Mouse (Mus musculus): ENCODE data around the gene Msx1. TPM values are rescaled to one million over a fixed set of nuclear protein-coding genes. Genes with fewer than 3 reads are reported as not detected.

Msx1 gene
- polyA plus RNA-seq, 1 experiment from 2014 or later = 55.2 TPM

DNA sequence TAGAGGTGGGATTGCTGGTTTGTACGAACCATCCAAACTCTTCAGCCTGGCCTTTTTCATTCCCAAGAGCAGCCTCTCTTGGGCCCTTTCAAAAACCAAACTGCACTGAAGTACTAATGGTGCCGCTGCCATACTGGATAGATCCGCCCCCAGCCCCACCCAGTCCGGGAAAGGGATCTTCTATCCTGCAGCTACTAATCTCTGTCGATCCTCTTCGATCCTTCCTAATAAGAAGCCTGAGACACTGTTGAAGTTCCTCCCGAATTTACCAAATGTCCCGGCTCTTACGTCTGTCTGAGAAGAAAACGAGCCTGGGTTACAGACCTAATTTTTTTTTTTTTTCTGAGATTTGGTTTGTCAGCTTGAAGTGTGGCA lies 4.9 kb upstream of the Msx1 start:
- no peaks in the 10 kb centered on the region for H3K9me3 ChIP-seq (ENCODE audit: control insufficient read depth, low read length)
- no peak for DNase-seq (ENCODE audit: low spot score)
- no peak overlapping the region for H3K27ac ChIP-seq (ENCODE audit: low read depth, low read length)
- no peak overlapping the region for H3K4me3 ChIP-seq (ENCODE audit: low read depth, low read length)
- H3K4me2 ChIP-seq (ENCODE audit: low read depth) = no peak overlapping the region
- 1% methylated on average over 10 of the region's 10 CpGs for WGBS
- H3K4me1 ChIP-seq (ENCODE audit: control insufficient read depth, insufficient read depth, low read length) = peaks cover 21% of the 10 kb centered on the region
- H3K9ac ChIP-seq (ENCODE audit: low read length) = no peak overlapping the region
- no peak for ATAC-seq (ENCODE audit: insufficient read depth, low FRiP score, low TSS enrichment)
- H3K27me3 ChIP-seq (ENCODE audit: control insufficient read depth, insufficient read depth, low read length) = peaks cover 94% of the 10 kb centered on the region
- no peaks in the 10 kb centered on the region for H3K36me3 ChIP-seq (ENCODE audit: control insufficient read depth, insufficient read depth, low read length)

DNA sequence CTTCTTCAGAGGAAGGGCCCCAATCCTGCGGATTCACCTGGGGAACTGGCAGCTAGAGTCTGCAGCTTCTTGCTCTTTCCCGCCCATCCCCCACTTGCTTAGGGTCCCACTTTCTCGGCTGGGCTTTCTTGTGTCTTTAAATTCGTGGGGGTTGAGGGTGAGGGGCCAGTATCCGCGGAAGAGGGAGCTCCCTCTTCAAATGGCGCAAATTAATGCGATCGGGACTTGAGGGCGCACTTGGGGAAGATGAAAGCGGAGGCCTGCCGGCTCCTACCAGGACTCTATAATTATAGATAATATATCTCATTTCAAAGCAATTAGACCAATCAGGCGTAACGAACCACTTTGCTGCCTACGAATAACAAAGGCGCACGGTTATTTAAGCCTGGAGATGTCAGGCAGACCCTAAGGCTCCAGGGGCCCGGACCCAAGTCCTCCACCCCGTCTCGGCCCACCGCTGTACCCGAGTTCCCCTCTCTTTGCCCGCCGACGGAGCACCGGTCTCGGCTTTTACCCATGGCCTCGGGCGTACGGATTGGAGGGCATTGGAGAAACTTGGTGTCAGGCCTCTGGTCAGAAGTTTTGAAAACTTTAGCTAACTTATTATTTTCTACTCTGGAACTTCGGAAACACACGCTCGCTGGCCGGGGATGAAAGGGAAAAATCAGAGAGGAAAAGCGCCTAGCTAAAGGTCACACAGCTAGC lies 4.4 kb upstream of the Msx1 start:
- H3K9me3 ChIP-seq (ENCODE audit: control insufficient read depth, low read length) = no peaks in the 10 kb centered on the region
- peaks cover 24% of the 10 kb centered on the region for H3K4me1 ChIP-seq (ENCODE audit: control insufficient read depth, insufficient read depth, low read length)
- no peak overlapping the region for H3K27ac ChIP-seq (ENCODE audit: low read depth, low read length)
- H3K36me3 ChIP-seq (ENCODE audit: control insufficient read depth, insufficient read depth, low read length) = no peaks in the 10 kb centered on the region
- H3K4me3 ChIP-seq (ENCODE audit: low read depth, low read length) = no peak overlapping the region
- ATAC-seq (ENCODE audit: insufficient read depth, low FRiP score, low TSS enrichment) (no peak), DNase-seq (ENCODE audit: low spot score) (peak; percentile 62)
- H3K9ac ChIP-seq (ENCODE audit: low read length) = no peak overlapping the region
- peaks cover 94% of the 10 kb centered on the region for H3K27me3 ChIP-seq (ENCODE audit: control insufficient read depth, insufficient read depth, low read length)
- peak overlapping the region; percentile 38 for H3K4me2 ChIP-seq (ENCODE audit: low read depth)
- WGBS = 2% methylated on average over 35 of the region's 35 CpGs

DNA sequence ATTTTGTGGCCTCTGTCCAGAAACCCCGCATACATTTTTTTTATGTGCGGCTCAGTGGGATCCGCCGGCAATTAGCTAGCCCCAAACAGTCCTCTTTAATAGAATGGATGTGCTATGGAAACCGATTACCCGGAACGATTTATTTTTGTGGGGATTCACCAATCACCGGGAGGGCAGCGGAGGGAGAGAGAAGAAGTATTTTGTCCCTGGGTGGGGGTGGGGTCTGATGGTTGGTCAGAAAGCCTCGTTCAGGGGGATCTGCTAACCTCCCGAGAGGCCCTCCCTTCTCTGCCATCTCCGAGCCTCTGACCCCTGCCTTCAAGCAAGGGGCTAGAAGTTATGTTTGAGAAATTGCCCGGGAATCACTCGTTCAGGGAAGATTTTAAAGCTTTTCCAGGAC lies 3.6 kb upstream of the Msx1 start:
- Histone ChIP-seq H3K4me3 (ENCODE audit: low read depth, low read length) (no peak overlapping the region), H3K4me1 (ENCODE audit: control insufficient read depth, insufficient read depth, low read length) (peaks cover 24% of the 10 kb centered on the region), H3K4me2 (ENCODE audit: low read depth) (peak overlapping the region; percentile 38)

DNA sequence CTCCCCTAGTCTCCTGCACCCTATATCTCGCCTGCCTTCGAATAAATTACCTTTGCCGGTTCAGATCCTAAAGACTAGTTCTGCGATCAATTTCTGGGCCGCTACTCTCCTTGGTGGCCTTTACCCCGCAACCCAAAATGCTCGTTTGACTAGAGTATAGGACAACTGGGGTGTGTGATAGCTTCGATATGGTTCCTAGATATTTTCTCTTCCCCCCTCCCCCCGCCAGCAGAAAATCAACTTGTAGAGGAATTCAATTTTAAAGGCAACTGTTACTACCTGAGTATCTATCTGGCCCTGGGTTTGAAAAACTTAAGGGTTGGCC lies 3.2 kb upstream of the Msx1 start:
- DNase-seq (ENCODE audit: low spot score) (no peak), ATAC-seq (ENCODE audit: insufficient read depth, low FRiP score, low TSS enrichment) (no peak)
- H3K9ac ChIP-seq (ENCODE audit: low read length) = no peak overlapping the region
- H3K27ac ChIP-seq (ENCODE audit: low read depth, low read length) = no peak overlapping the region
- no peaks in the 10 kb centered on the region for H3K36me3 ChIP-seq (ENCODE audit: control insufficient read depth, insufficient read depth, low read length)
- H3K27me3 ChIP-seq (ENCODE audit: control insufficient read depth, insufficient read depth, low read length) = peaks cover 94% of the 10 kb centered on the region
- H3K4me1 ChIP-seq (ENCODE audit: control insufficient read depth, insufficient read depth, low read length) = peaks cover 24% of the 10 kb centered on the region
- H3K4me2 ChIP-seq (ENCODE audit: low read depth) = peak overlapping the region; percentile 38
- WGBS = 0% methylated on average over 9 of the region's 9 CpGs
- H3K9me3 ChIP-seq (ENCODE audit: control insufficient read depth, low read length) = no peaks in the 10 kb centered on the region
- H3K4me3 ChIP-seq (ENCODE audit: low read depth, low read length) = no peak overlapping the region; the same call in 1 of the 2 replicates

More for the DNA sequence above, 3.6 kb upstream of the Msx1 start:
- ATAC-seq (ENCODE audit: insufficient read depth, low FRiP score, low TSS enrichment) (no peak), DNase-seq (ENCODE audit: low spot score) (peak; percentile 71)
- Histone ChIP-seq H3K27ac (ENCODE audit: low read depth, low read length) (no peak overlapping the region), H3K9ac (ENCODE audit: low read length) (no peak overlapping the region), H3K36me3 (ENCODE audit: control insufficient read depth, insufficient read depth, low read length) (no peaks in the 10 kb centered on the region), H3K9me3 (ENCODE audit: control insufficient read depth, low read length) (no peaks in the 10 kb centered on the region), H3K27me3 (ENCODE audit: control insufficient read depth, insufficient read depth, low read length) (peaks cover 94% of the 10 kb centered on the region)
- 0% methylated on average over 14 of the region's 14 CpGs for WGBS

DNA sequence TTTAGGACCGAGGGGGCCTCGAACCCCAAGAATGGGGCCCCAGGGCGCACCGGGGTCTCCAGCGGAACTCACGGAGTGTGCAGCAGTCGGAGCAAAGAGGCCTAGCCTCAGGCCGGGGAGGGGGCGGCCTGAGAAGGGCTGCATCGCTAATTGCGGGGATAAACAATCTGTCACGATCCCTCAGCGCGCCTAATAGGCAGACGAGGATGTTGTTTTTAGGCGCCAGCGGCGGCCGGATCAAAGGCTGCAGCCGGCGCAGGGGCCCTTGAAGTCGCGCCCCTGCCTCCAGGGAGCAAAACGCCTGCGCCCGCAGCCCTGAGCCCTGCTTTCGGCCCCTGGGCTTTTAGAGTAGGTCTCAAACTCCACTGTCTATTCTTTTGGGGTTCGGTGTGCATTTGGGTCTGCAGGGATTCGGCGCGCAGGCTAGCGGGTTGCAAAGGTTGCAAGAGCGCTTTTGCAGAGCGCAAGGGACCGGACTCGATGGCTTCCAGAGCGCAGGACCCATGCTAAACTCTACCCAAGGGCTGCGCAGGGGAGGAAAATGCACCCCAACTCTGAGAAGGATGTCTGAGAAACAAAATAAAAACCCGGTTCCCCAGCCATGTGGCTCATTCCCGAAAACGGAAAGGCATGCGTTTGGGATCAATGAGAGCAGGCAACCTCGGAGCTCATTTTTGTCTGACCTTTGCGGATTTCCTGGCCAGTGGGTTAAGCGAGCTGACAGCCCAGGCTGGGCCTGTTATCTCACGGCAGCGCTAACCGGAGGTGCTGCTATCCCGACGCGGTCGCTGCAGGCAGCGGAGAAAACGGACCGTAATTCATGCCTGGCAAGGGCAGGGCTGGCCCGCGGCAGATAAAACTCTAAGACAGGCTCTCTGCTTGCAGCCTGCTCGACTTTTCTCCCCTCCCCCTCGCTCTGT lies 2.6 kb upstream of the Msx1 start:
- Histone ChIP-seq H3K9me3 (ENCODE audit: control insufficient read depth, low read length) (no peaks in the 10 kb centered on the region), H3K4me1 (ENCODE audit: control insufficient read depth, insufficient read depth, low read length) (peaks cover 24% of the 10 kb centered on the region), H3K9ac (ENCODE audit: low read length) (no peak overlapping the region), H3K4me3 (ENCODE audit: low read depth, low read length) (peak overlapping the region; percentile 4; the same call in 1 of the 2 replicates), H3K4me2 (ENCODE audit: low read depth) (peak overlapping the region; percentile 38), H3K27ac (ENCODE audit: low read depth, low read length) (no peak overlapping the region), H3K27me3 (ENCODE audit: control insufficient read depth, insufficient read depth, low read length) (peaks cover 94% of the 10 kb centered on the region), H3K36me3 (ENCODE audit: control insufficient read depth, insufficient read depth, low read length) (no peaks in the 10 kb centered on the region)
- DNase-seq (ENCODE audit: low spot score) (peak; percentile 76), ATAC-seq (ENCODE audit: insufficient read depth, low FRiP score, low TSS enrichment) (0 out of 2 replicates have a peak, but pooled peaks have one; percentile 18)
- under 1% methylated on average over 59 of the region's 59 CpGs for WGBS

DNA sequence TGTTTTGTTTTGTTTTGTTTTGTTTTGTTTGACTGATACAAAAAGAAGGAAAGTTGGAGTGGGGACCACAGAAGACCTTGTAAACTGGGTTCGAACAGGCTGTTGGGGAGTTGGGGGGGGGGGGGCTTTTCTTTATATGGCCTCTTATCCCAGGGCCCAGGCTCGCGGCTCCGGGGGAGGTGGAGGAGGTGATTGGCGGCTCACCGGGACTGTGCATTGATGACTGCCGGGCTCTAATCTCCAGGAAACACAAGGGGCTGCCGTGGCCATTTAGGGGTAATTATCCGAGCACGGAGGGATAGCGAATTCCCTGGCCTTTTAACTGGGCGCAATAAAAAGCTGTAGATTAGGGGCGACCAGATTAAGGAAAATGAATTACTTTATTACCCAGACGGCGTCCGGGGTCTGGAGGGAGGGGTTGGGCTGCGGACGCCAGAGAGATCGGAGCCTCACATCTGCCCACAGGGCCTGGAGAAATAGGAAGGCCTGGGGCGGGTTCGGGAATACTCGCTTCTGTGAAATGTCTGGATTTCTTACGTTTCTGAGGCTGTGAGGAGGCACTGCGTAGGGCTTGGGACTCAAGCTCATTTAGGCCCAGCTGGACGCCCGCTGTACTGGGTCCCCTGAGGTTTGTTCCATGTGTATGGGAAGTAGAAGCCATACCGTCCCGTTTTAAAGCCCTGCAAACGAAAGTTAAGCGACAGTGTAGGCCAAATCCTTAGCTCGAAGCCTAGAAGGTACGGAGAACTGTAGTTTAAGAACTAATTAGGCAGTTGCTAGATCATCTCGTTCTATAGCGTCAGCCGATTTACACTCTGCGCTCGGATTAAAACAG lies 1.4 kb upstream of the Msx1 start:
- Histone ChIP-seq H3K27ac (ENCODE audit: low read depth, low read length) (0 out of 2 replicates have a peak overlapping the region, but pooled peaks have one; percentile 44), H3K4me2 (ENCODE audit: low read depth) (peak overlapping the region; percentile 28), H3K9me3 (ENCODE audit: control insufficient read depth, low read length) (no peaks in the 10 kb centered on the region), H3K9ac (ENCODE audit: low read length) (no peak overlapping the region), H3K4me1 (ENCODE audit: control insufficient read depth, insufficient read depth, low read length) (peaks cover 24% of the 10 kb centered on the region), H3K36me3 (ENCODE audit: control insufficient read depth, insufficient read depth, low read length) (no peaks in the 10 kb centered on the region), H3K27me3 (ENCODE audit: control insufficient read depth, insufficient read depth, low read length) (peaks cover 91% of the 10 kb centered on the region), H3K4me3 (ENCODE audit: low read depth, low read length) (no peak overlapping the region)
- ATAC-seq (ENCODE audit: insufficient read depth, low FRiP score, low TSS enrichment) (no peak), DNase-seq (ENCODE audit: low spot score) (peak; percentile 62)
- WGBS = 1% methylated on average over 37 of the region's 37 CpGs

DNA sequence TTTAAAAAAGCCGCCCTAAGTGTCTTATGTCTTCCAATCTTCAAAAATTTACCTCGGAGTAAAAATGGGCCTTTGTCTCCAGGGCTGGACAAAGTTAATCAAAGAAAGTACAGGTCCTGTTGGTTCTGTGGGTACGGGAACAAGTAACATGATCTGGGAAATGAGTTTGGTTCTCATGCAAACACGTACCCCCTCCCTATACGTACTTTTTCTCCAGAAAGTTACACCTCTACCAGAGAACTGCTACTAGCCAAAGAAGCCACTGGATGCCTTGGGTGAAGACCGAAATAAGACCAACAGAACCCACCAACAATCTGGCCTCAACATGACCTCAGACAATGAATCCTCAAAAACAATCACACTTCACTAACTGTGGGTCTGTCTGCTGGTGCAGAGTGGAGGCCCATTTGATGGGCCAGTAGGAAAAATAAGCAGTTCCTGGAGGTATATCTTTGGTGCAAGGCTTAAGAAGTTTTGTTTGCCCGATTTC lies 773 bp upstream of the Msx1 start:
- Histone ChIP-seq H3K4me3 (ENCODE audit: low read depth, low read length) (no peak overlapping the region), H3K4me1 (ENCODE audit: control insufficient read depth, insufficient read depth, low read length) (peaks cover 24% of the 10 kb centered on the region), H3K4me2 (ENCODE audit: low read depth) (no peak overlapping the region), H3K27me3 (ENCODE audit: control insufficient read depth, insufficient read depth, low read length) (peaks cover 89% of the 10 kb centered on the region), H3K27ac (ENCODE audit: low read depth, low read length) (no peak overlapping the region), H3K9ac (ENCODE audit: low read length) (no peak overlapping the region), H3K9me3 (ENCODE audit: control insufficient read depth, low read length) (no peaks in the 10 kb centered on the region), H3K36me3 (ENCODE audit: control insufficient read depth, insufficient read depth, low read length) (no peaks in the 10 kb centered on the region)
- WGBS = 6% methylated on average over 7 of the region's 7 CpGs
- no peak for DNase-seq (ENCODE audit: low spot score)
- no peak for ATAC-seq (ENCODE audit: insufficient read depth, low FRiP score, low TSS enrichment)

DNA sequence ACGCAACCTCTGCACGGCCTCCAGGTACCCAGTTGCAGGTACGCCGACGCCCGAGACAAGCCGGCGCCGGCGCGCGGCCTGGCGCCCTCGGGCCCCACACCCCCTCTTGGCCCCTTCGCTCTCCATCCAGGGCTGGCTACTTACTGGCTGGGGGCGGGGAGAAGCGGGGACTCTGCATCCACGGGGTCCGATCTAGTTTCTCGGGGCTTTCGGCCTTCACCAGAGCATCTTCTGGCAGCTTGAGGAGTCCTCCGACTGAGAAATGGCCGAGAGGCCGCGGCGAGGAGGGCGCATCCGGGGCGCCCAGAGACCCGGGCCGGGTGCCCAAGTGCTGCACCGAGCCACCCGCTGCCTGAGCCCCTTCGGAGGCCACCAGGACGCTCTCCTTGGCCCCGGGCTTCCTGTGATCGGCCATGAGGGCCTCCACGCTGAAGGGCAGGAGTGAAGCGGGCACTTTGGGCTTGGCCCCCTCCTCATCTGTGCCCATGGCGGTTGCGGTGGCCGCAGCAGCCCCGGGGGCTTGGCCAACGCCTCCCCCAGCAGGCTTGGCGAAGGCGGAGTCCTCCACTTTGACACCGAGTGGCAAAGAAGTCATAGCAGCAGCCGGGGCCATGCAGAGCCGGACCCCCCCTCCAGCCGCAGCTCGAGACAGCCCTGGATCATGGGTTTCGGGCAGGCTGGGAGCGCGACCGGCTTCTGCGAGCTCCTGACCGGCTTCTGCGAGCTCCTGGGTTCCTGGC lies 492 bp downstream of the Msx1 start:
- H3K36me3 ChIP-seq (ENCODE audit: control insufficient read depth, insufficient read depth, low read length) = no peaks in the 10 kb centered on the region
- H3K4me2 ChIP-seq (ENCODE audit: low read depth) = peak overlapping the region; percentile 95
- peaks cover 90% of the 10 kb centered on the region for H3K27me3 ChIP-seq (ENCODE audit: control insufficient read depth, insufficient read depth, low read length)
- ATAC-seq (ENCODE audit: insufficient read depth, low FRiP score, low TSS enrichment) (peak; percentile 18), DNase-seq (ENCODE audit: low spot score) (peak; percentile 48)
- peak overlapping the region; percentile 58 for H3K4me3 ChIP-seq (ENCODE audit: low read depth, low read length)
- H3K27ac ChIP-seq (ENCODE audit: low read depth, low read length) = 0 out of 2 replicates have a peak overlapping the region, but pooled peaks have one; percentile 14
- H3K9me3 ChIP-seq (ENCODE audit: control insufficient read depth, low read length) = no peaks in the 10 kb centered on the region
- WGBS = under 1% methylated on average over 57 of the region's 58 CpGs
- H3K4me1 ChIP-seq (ENCODE audit: control insufficient read depth, insufficient read depth, low read length) = peaks cover 27% of the 10 kb centered on the region
- peak overlapping the region; percentile 79 for H3K9ac ChIP-seq (ENCODE audit: low read length)

Data from neural tube, embryonic 11.5 days (tissue).